In the genomic region with DNA sequence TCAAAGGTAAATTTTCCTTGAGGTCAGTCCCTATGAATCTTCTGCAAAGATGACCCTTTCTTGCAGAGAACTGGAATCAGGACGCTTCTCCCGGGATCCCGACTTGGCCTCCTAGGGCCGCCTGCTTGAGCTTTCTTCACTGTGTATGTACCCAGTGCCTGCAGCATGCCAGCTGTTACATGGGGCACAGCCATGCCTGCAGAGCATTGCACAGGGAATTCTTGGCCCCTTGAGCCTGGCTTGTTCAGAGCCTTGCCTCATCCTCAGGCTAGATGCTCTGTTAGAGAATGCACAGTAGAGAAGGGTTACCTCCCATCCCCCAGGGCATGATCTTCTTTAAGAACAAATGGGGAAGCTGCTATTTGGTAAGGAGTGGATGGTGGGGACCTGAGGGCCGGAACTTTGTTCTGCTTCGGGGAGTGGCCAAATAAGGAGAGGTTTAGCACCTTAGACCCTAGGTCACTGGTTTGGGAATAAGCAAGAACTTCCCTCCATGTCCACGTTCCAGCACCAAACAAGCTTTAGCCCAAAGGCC, we compare ENCODE assay signal across 31 mouse cellular contexts.
A peak's percentile ranks its signal among the peaks of the same experiment; 100 is the strongest.
DNase-seq lines count a peak whose midpoint lies in the region; ATAC-seq and TF ChIP-seq lines count a peak whose summit lies in the region.
"Had no signal": no experiment of that assay in that cellular context is flagged by ENCODE, and none has a peak within 500 bp of the region (broad histone marks: within the 10 kb centered on the region; RNA-seq: fewer than 3 reads in every experiment).

No protein-coding gene starts in this region.

- H3K9ac ChIP-seq in forebrain, embryonic 14.5 days (ENCODE audit: low read length): no peak overlapping the region
- no peak overlapping the region for H3K9ac ChIP-seq in forebrain, postnatal 0 days
- H3K9ac ChIP-seq in forebrain, embryonic 15.5 days (replicated peaks): no peak overlapping the region
- H3K9ac ChIP-seq: heart, embryonic 13.5 days; hindbrain, embryonic 15.5 days; limb, embryonic 13.5 days; liver, embryonic 12.5 days; liver, postnatal 0 days; neural tube, embryonic 15.5 days; stomach, embryonic 15.5 days had no signal

- no peak overlapping the region for H3K4me2 ChIP-seq in forebrain, embryonic 14.5 days (ENCODE audit: low read length)
- H3K4me2 ChIP-seq in forebrain, postnatal 0 days (ENCODE audit: low read depth): no peak overlapping the region
- H3K4me2 ChIP-seq in forebrain, embryonic 15.5 days (replicated peaks): no peak overlapping the region
- H3K4me2 ChIP-seq: heart, embryonic 13.5 days; hindbrain, embryonic 15.5 days; limb, embryonic 13.5 days; liver, embryonic 12.5 days; neural tube, embryonic 15.5 days; stomach, embryonic 15.5 days had no signal

- H3K36me3 ChIP-seq in forebrain, embryonic 14.5 days (ENCODE audit: control insufficient read depth, insufficient read depth, low read length): no peaks in the 10 kb centered on the region
- no peaks in the 10 kb centered on the region for H3K36me3 ChIP-seq in forebrain, postnatal 0 days (ENCODE audit: insufficient read depth)
- H3K36me3 ChIP-seq in forebrain, embryonic 15.5 days: no peaks in the 10 kb centered on the region
- H3K36me3 ChIP-seq: G1E; heart, embryonic 13.5 days; hindbrain, embryonic 10.5 days; hindbrain, embryonic 15.5 days; limb, embryonic 13.5 days; liver, embryonic 12.5 days; neural tube, embryonic 15.5 days; stomach, embryonic 15.5 days had no signal

- peaks cover 35% of the 10 kb centered on the region for H3K4me1 ChIP-seq in forebrain, embryonic 14.5 days (ENCODE audit: control insufficient read depth, insufficient read depth, low read length)
- peaks cover 18% of the 10 kb centered on the region for H3K4me1 ChIP-seq in forebrain, postnatal 0 days (ENCODE audit: insufficient read depth)
- peaks cover 54% of the 10 kb centered on the region for H3K4me1 ChIP-seq in forebrain, embryonic 15.5 days
- H3K4me1 ChIP-seq: heart, embryonic 13.5 days; limb, embryonic 13.5 days; liver, embryonic 12.5 days; stomach, embryonic 15.5 days had no signal

- DNase-seq in forebrain, embryonic 14.5 days (ENCODE audit: low spot score): no peak
- DNase-seq in forebrain, postnatal 0 days: no peak
- peak; percentile 27 for DNase-seq in R1 (ENCODE audit: low read depth, low spot score)
- no peak for DNase-seq in cerebellum, adult 11-12 months
- no peak for DNase-seq in gastrocnemius, postnatal 14 days
- DNase-seq: B cell, adult 2 months; cerebellum, adult 9-10 months; cerebellum, postnatal 36 days; gastrocnemius, postnatal 36 days; heart, adult 2 months; heart, postnatal 10 days; kidney, adult 11 months; kidney, postnatal 25 days; liver, postnatal 0 days; lung, postnatal 36 days; midbrain, embryonic 14.5 days; retina, postnatal 1 day; right cerebral cortex, postnatal 14 days had no signal

- peak overlapping the region; percentile 84 for H3K27ac ChIP-seq in forebrain, embryonic 14.5 days (ENCODE audit: low read depth, low read length)
- no peak overlapping the region for H3K27ac ChIP-seq in forebrain, postnatal 0 days (ENCODE audit: low read depth, low read length)
- H3K27ac ChIP-seq in forebrain, embryonic 15.5 days (replicated peaks): peak overlapping the region; percentile 62
- H3K27ac ChIP-seq: heart, adult 2 months; heart, embryonic 13.5 days; hindbrain, embryonic 10.5 days; left cerebral cortex, adult 2 months; limb, embryonic 13.5 days; liver, embryonic 12.5 days; neural tube, embryonic 15.5 days; stomach, embryonic 15.5 days had no signal

- no peak overlapping the region for H3K4me3 ChIP-seq in forebrain, embryonic 14.5 days (ENCODE audit: low read depth, low read length)
- H3K4me3 ChIP-seq in forebrain, postnatal 0 days (ENCODE audit: low read depth, low read length): no peak overlapping the region
- H3K4me3 ChIP-seq in forebrain, embryonic 15.5 days: no peak overlapping the region
- H3K4me3 ChIP-seq: erythroblast, embryonic 14.5 days; heart, adult 2 months; heart, embryonic 13.5 days; hindbrain, embryonic 10.5 days; hindbrain, embryonic 15.5 days; left cerebral cortex, adult 2 months; limb, embryonic 13.5 days; liver, embryonic 12.5 days; neural tube, embryonic 15.5 days; stomach, embryonic 15.5 days had no signal

- no peaks in the 10 kb centered on the region for H3K9me3 ChIP-seq in forebrain, embryonic 14.5 days (replicated peaks; ENCODE audit: control insufficient read depth, low read length)
- H3K9me3 ChIP-seq in forebrain, postnatal 0 days (ENCODE audit: low read length): no peaks in the 10 kb centered on the region
- no peaks in the 10 kb centered on the region for H3K9me3 ChIP-seq in forebrain, embryonic 15.5 days
- H3K9me3 ChIP-seq: heart, embryonic 13.5 days; hindbrain, embryonic 10.5 days; hindbrain, embryonic 15.5 days; limb, embryonic 13.5 days; liver, embryonic 12.5 days; neural tube, embryonic 15.5 days; stomach, embryonic 15.5 days had no signal

- ATAC-seq in forebrain, embryonic 14.5 days: no peak
- ATAC-seq in forebrain, postnatal 0 days: no peak
- no peak for ATAC-seq in forebrain, embryonic 15.5 days (replicated peaks)
- ATAC-seq in megakaryocyte progenitor cell, adult 5-6 weeks (replicated peaks; ENCODE audit: poor library complexity): peak; percentile 78
- ATAC-seq: inflammation-experienced regulatory T-cells, adult 6 months; liver, embryonic 12.5 days; liver, postnatal 0 days had no signal

- H3K27me3 ChIP-seq in forebrain, embryonic 14.5 days (replicated peaks; ENCODE audit: control insufficient read depth, insufficient read depth, low read length): no peaks in the 10 kb centered on the region; the same call in 1 of the 2 replicates
- H3K27me3 ChIP-seq in forebrain, postnatal 0 days (ENCODE audit: insufficient read depth, low read length): no peaks in the 10 kb centered on the region; the same call in 1 of the 2 replicates
- H3K27me3 ChIP-seq in forebrain, embryonic 15.5 days: no peaks in the 10 kb centered on the region

- 62% methylated on average over 7 of the region's 7 CpGs for WGBS in forebrain, embryonic 14.5 days
- WGBS in forebrain, postnatal 0 days: 68% methylated on average over 7 of the region's 7 CpGs
- 60% methylated on average over 7 of the region's 7 CpGs for WGBS in forebrain, embryonic 15.5 days

- no peak for TF ChIP-seq CTCF in forebrain, postnatal 0 days (IDR thresholded peaks at IDR 0.05; ENCODE audit: low read depth)

- intact Hi-C loops in gastrocnemius, postnatal 14 days (cut with DNase I; ENCODE audit: low total_unique reads): no loop called here
